Mouse (Mus musculus) hindbrain, embryonic 14.5 days (tissue): ENCODE data around the gene Marcks. TPM values are rescaled to one million over a fixed set of nuclear protein-coding genes. Genes with fewer than 3 reads are reported as not detected.

Source experiments
- ATAC-seq: fragments of 200-750 bp; cut with Nextera tagmentation; 2 replicates; pipeline ENCODE4 v1.8.0; 2017; ENCODE audit warnings: moderate number of reproducible peaks, mild to moderate bottlenecking, moderate TSS enrichment, moderate library complexity; ENCODE audit not compliant: low FRiP score
- DNase-seq: peaks from one replicate; pipeline ENCODE4 v3.0.0-alpha.2; 2015; ENCODE audit warnings: low spot score
- H3K27ac ChIP-seq: fragments of 300-500 bp; sonication (generic); 2 replicates; pipeline ENCODE4 v1.5.1; 2014; ENCODE audit warnings: mild to moderate bottlenecking, moderate library complexity
- H3K27me3 ChIP-seq: fragments of 300-500 bp; sonication (generic); 2 replicates; pipeline ENCODE4 v1.6.1; 2014; ENCODE audit warnings: mild to moderate bottlenecking, low read length, mixed read lengths; ENCODE audit not compliant: control insufficient read depth, insufficient read depth
- H3K36me3 ChIP-seq: fragments of 300-500 bp; sonication (generic); replicated peaks from 2 replicates; pipeline ENCODE4 v1.6.1; 2014; ENCODE audit not compliant: control insufficient read depth, insufficient read depth
- H3K4me1 ChIP-seq: fragments of 300-500 bp; sonication (generic); replicated peaks from 2 replicates; pipeline ENCODE4 v1.6.1; 2014; ENCODE audit warnings: antibody characterized with exemption, low read length, mixed read lengths; ENCODE audit not compliant: control insufficient read depth, insufficient read depth
- H3K4me2 ChIP-seq: fragments of 300-500 bp; sonication (generic); replicated peaks from 2 replicates; pipeline ENCODE4 v1.6.1; 2014; ENCODE audit warnings: mild to moderate bottlenecking, moderate library complexity
- H3K4me3 ChIP-seq: fragments of 300-500 bp; sonication (generic); replicated peaks from 2 replicates; pipeline ENCODE4 v1.5.1; 2014; ENCODE audit warnings: mild to moderate bottlenecking, low read length
- H3K9ac ChIP-seq: fragments of 300-500 bp; sonication (generic); 2 replicates; pipeline ENCODE4 v1.6.1; 2014
- H3K9me3 ChIP-seq: fragments of 300-500 bp; sonication (generic); 2 replicates; pipeline ENCODE4 v1.6.1; 2016; ENCODE audit warnings: low read length; ENCODE audit not compliant: control insufficient read depth
- WGBS: fragments of 180-500 bp; shearing (Covaris S2); extraction: QIAGEN DNeasy Blood & Tissue Kit; methylation state at CpG from one replicate; pipeline ENCODE4 v1.1.7; 2014; 5-methylcytosine and 5-hydroxymethylcytosine counted together
- polyA plus RNA-seq: library from polyadenylated mRNA; unstranded; fragments of >200 nt; fragmentation: Nextera tagmentation; extraction: Ambion mirVana; gene quantifications from 2 replicates; pipeline ENCODE4 v1.2.1, GENCODE M21; 2014

The Marcks gene
- polyA plus RNA-seq, result 296 and 310 TPM in 2 replicates

GRCm38 (mm10) chr10:37138778-37139442 is at the start of gene Marcks:
Marcks (minus strand) TSS chr10:37138920.
- peak within 1 kb of the TSS; percentile 100 for H3K9ac ChIP-seq
- peak; percentile 72 for ATAC-seq
- peaks cover 26% of the 10 kb centered on the region for H3K36me3 ChIP-seq
- 0% methylated on average over 39 of the region's 39 CpGs for WGBS
- no peaks in the 10 kb centered on the region for H3K9me3 ChIP-seq
- peaks cover 17% of the 10 kb centered on the region for H3K4me1 ChIP-seq
- H3K27ac ChIP-seq, result peak within 1 kb of the TSS; percentile 100
- H3K4me3 ChIP-seq, result peak within 1 kb of the TSS; percentile 95
- H3K4me2 ChIP-seq, result peak within 1 kb of the TSS; percentile 64
- DNase-seq, result peak; percentile 97
- H3K27me3 ChIP-seq, result no peaks in the 10 kb centered on the region

- Histone ChIP-seq H3K4me1 (peaks cover 7% of the 10 kb centered on the region; the same call in 1 of the 2 replicates), H3K9ac (no peak overlapping the region), H3K4me2 (no peak overlapping the region), H3K27me3 (no peaks in the 10 kb centered on the region), H3K36me3 (no peaks in the 10 kb centered on the region), H3K4me3 (no peak overlapping the region), H3K9me3 (0 out of 2 replicates have a peak, but pooled peaks cover 4% of the 10 kb centered on the region), H3K27ac (no peak overlapping the region)
- ATAC-seq (no peak), DNase-seq (no peak)
- WGBS, result 99% methylated on average over 3 of the region's 3 CpGs
Observed at GRCm38 (mm10) chr10:37177071-37177470, 38.4 kb upstream of the Marcks start.

- DNase-seq (peak; percentile 26), ATAC-seq (peak; percentile 66; the same call in 1 of the 2 replicates)
- peaks cover 14% of the 10 kb centered on the region for H3K4me1 ChIP-seq
- H3K36me3 ChIP-seq, result no peaks in the 10 kb centered on the region
- WGBS, result 37% methylated on average over 8 of the region's 8 CpGs
- 0 out of 2 replicates have a peak overlapping the region, but pooled peaks have one; percentile 6 for H3K4me2 ChIP-seq
- 0 out of 2 replicates have a peak, but pooled peaks cover 4% of the 10 kb centered on the region for H3K9me3 ChIP-seq
- no peak overlapping the region for H3K4me3 ChIP-seq
- H3K27ac ChIP-seq, result peak overlapping the region; percentile 56
- no peaks in the 10 kb centered on the region for H3K27me3 ChIP-seq
- H3K9ac ChIP-seq, result 0 out of 2 replicates have a peak overlapping the region, but pooled peaks have one; percentile 1
Observed at GRCm38 (mm10) chr10:37172416-37172950, 33.8 kb upstream of the Marcks start.

- DNase-seq (no peak), ATAC-seq (peak; percentile 80)
- Histone ChIP-seq H3K27ac (peak overlapping the region; percentile 56), H3K4me2 (0 out of 2 replicates have a peak overlapping the region, but pooled peaks have one; percentile 6), H3K4me1 (peaks cover 14% of the 10 kb centered on the region), H3K36me3 (no peaks in the 10 kb centered on the region), H3K9me3 (0 out of 2 replicates have a peak, but pooled peaks cover 4% of the 10 kb centered on the region), H3K9ac (0 out of 2 replicates have a peak overlapping the region, but pooled peaks have one; percentile 1), H3K4me3 (no peak overlapping the region), H3K27me3 (no peaks in the 10 kb centered on the region)
- 30% methylated on average over 3 of the region's 3 CpGs for WGBS
Observed at GRCm38 (mm10) chr10:37171711-37172415, 33.1 kb upstream of the Marcks start.

- no peaks in the 10 kb centered on the region for H3K36me3 ChIP-seq
- DNase-seq, result no peak
- 76% methylated on average over 4 of the region's 4 CpGs for WGBS
- no peak overlapping the region for H3K27ac ChIP-seq
- H3K4me2 ChIP-seq, result no peak overlapping the region
- ATAC-seq, result no peak
- H3K4me1 ChIP-seq, result peaks cover 14% of the 10 kb centered on the region
- H3K9me3 ChIP-seq, result 0 out of 2 replicates have a peak, but pooled peaks cover 4% of the 10 kb centered on the region
- no peak overlapping the region for H3K4me3 ChIP-seq
- no peaks in the 10 kb centered on the region for H3K27me3 ChIP-seq
- H3K9ac ChIP-seq, result no peak overlapping the region
Observed at GRCm38 (mm10) chr10:37170878-37171277, 32.2 kb upstream of the Marcks start.

- Histone ChIP-seq H3K27ac (no peak overlapping the region), H3K36me3 (no peaks in the 10 kb centered on the region), H3K4me1 (peaks cover 14% of the 10 kb centered on the region), H3K9me3 (0 out of 2 replicates have a peak, but pooled peaks cover 4% of the 10 kb centered on the region), H3K9ac (no peak overlapping the region), H3K4me3 (no peak overlapping the region), H3K4me2 (no peak overlapping the region), H3K27me3 (no peaks in the 10 kb centered on the region)
- no peak for DNase-seq
- WGBS, result 65% methylated on average over 4 of the region's 4 CpGs
- ATAC-seq, result no peak
Observed at GRCm38 (mm10) chr10:37170466-37170865, 31.7 kb upstream of the Marcks start.

- Histone ChIP-seq H3K9me3 (no peaks in the 10 kb centered on the region), H3K4me1 (peaks cover 11% of the 10 kb centered on the region), H3K27me3 (no peaks in the 10 kb centered on the region), H3K4me2 (no peak overlapping the region), H3K27ac (no peak overlapping the region), H3K4me3 (no peak overlapping the region), H3K9ac (no peak overlapping the region), H3K36me3 (no peaks in the 10 kb centered on the region)
- no peak for DNase-seq
- WGBS, result 92% methylated on average over 2 of the region's 2 CpGs
- ATAC-seq, result no peak
Observed at GRCm38 (mm10) chr10:37167527-37167926, 28.8 kb upstream of the Marcks start.

- H3K4me2 ChIP-seq, result no peak overlapping the region
- no peak for DNase-seq
- no peaks in the 10 kb centered on the region for H3K4me1 ChIP-seq
- no peak overlapping the region for H3K4me3 ChIP-seq
- no peak overlapping the region for H3K27ac ChIP-seq
- H3K9me3 ChIP-seq, result no peaks in the 10 kb centered on the region
- no peaks in the 10 kb centered on the region for H3K36me3 ChIP-seq
- no peak for ATAC-seq
- WGBS, result 87% methylated on average over 3 of the region's 3 CpGs
- H3K9ac ChIP-seq, result no peak overlapping the region
- no peaks in the 10 kb centered on the region for H3K27me3 ChIP-seq
Observed at GRCm38 (mm10) chr10:37159731-37160130, 21.0 kb upstream of the Marcks start.

GRCm38 (mm10) chr10:37157156-37157555 is 18.4 kb upstream of the Marcks start:
- H3K9me3 ChIP-seq, result no peaks in the 10 kb centered on the region
- H3K27me3 ChIP-seq, result no peaks in the 10 kb centered on the region
- H3K4me2 ChIP-seq, result no peak overlapping the region
- no peak overlapping the region for H3K4me3 ChIP-seq
- no peak overlapping the region for H3K9ac ChIP-seq
- H3K36me3 ChIP-seq, result no peaks in the 10 kb centered on the region
- no peak overlapping the region for H3K27ac ChIP-seq
- DNase-seq, result no peak
- no peaks in the 10 kb centered on the region for H3K4me1 ChIP-seq
- ATAC-seq, result no peak
- WGBS, result 86% methylated on average over 5 of the region's 5 CpGs
